Mouse (Mus musculus): ENCODE results near the gene Pdia6.

Pdia6 gene

GRCm38 (mm10) chr12:17265971-17266672 is at the start of gene Pdia6:
Gene Pdia6, plus strand, starts transcription at chr12:17266545.
- peak; percentile 91 to 94 for DNase-seq (ENCODE audit: low spot score in 2 of 2)

- DNase-seq (ENCODE audit: low spot score in 2 of 2): no peak
These were observed 48.0 kb upstream of the Pdia6 start for GRCm38 (mm10) chr12:17218390-17218789.

- DNase-seq (ENCODE audit: low spot score in 2 of 2): no peak
These were observed 47.2 kb upstream of the Pdia6 start for GRCm38 (mm10) chr12:17219107-17219506.

- DNase-seq (ENCODE audit: low spot score in 2 of 2): peak in 1 of 2 experiments; percentile 30
These were observed 45.7 kb upstream of the Pdia6 start for GRCm38 (mm10) chr12:17220631-17221030.

GRCm38 (mm10) chr12:17221891-17222428 is 44.4 kb upstream of the Pdia6 start:
- DNase-seq (ENCODE audit: low spot score in 2 of 2): no peak

GRCm38 (mm10) chr12:17223050-17223449 is 43.3 kb upstream of the Pdia6 start:
- no peak for DNase-seq (ENCODE audit: low spot score in 2 of 2)

- DNase-seq (ENCODE audit: low spot score in 2 of 2): no peak
These were observed 41.3 kb upstream of the Pdia6 start for GRCm38 (mm10) chr12:17225012-17225411.

GRCm38 (mm10) chr12:17227903-17228302 is 38.4 kb upstream of the Pdia6 start:
- no peak for DNase-seq (ENCODE audit: low spot score in 2 of 2)

- no peak for DNase-seq (ENCODE audit: low spot score in 2 of 2)
These were observed 35.8 kb upstream of the Pdia6 start for GRCm38 (mm10) chr12:17230581-17230980.

GRCm38 (mm10) chr12:17231513-17231912 is 34.8 kb upstream of the Pdia6 start:
- DNase-seq (ENCODE audit: low spot score in 2 of 2): no peak

- DNase-seq (ENCODE audit: low spot score in 2 of 2): no peak
These were observed 30.6 kb upstream of the Pdia6 start for GRCm38 (mm10) chr12:17235535-17236313.

- no peak for DNase-seq (ENCODE audit: low spot score in 2 of 2)
These were observed 27.5 kb upstream of the Pdia6 start for GRCm38 (mm10) chr12:17238588-17239427.

GRCm38 (mm10) chr12:17239428-17239688 is 27.0 kb upstream of the Pdia6 start:
- no peak for DNase-seq (ENCODE audit: low spot score in 2 of 2)

GRCm38 (mm10) chr12:17241016-17241415 is 25.3 kb upstream of the Pdia6 start:
- no peak for DNase-seq (ENCODE audit: low spot score in 2 of 2)

GRCm38 (mm10) chr12:17241614-17242013 is 24.7 kb upstream of the Pdia6 start:
- no peak for DNase-seq (ENCODE audit: low spot score in 2 of 2)

- no peak for DNase-seq (ENCODE audit: low spot score in 2 of 2)
These were observed 24.3 kb upstream of the Pdia6 start for GRCm38 (mm10) chr12:17242041-17242440.

GRCm38 (mm10) chr12:17250962-17251361 is 15.4 kb upstream of the Pdia6 start:
- DNase-seq (ENCODE audit: low spot score in 2 of 2): no peak

GRCm38 (mm10) chr12:17253069-17253468 is 13.3 kb upstream of the Pdia6 start:
- peak; percentile 22 to 65 for DNase-seq (ENCODE audit: low spot score in 2 of 2)

- no peak for DNase-seq (ENCODE audit: low spot score in 2 of 2)
These were observed 10.7 kb upstream of the Pdia6 start for GRCm38 (mm10) chr12:17255602-17256001.

- DNase-seq (ENCODE audit: low spot score in 2 of 2): no peak
These were observed 9.4 kb upstream of the Pdia6 start for GRCm38 (mm10) chr12:17256905-17257304.

- DNase-seq (ENCODE audit: low spot score in 2 of 2): no peak
These were observed 7.9 kb upstream of the Pdia6 start for GRCm38 (mm10) chr12:17258431-17258830.

GRCm38 (mm10) chr12:17261005-17261404 is 5.3 kb upstream of the Pdia6 start:
- no peak for DNase-seq (ENCODE audit: low spot score in 2 of 2)

Measured in urinary bladder, postnatal 4 days (tissue).